21 mouse cellular contexts compared by ENCODE assay signal in the genomic region with DNA sequence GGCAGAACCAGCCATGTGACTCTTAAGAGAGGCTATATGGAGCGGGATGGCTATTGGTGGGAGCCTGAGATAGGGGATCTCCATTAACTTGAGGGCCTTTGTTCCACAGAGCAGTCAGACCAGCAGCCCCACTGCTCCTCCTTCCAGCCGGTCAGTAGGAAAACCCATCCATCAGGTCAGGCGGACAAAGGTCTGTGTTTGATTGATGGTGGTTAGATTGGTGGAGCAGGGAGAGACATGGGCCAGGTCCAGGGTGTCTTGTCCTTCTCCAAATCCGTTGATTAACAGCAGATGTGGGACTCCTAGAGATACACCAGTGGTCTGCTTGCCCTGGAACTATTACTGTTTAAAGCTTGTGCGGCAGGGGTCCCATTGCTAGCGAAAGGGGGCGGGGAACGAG. TPM values are rescaled to one million over a fixed set of nuclear protein-coding genes. Genes with fewer than 3 reads are reported as not detected.
DNase-seq lines count a peak whose midpoint lies in the region; ATAC-seq lines count a peak whose summit lies in the region.
"Had no signal": no experiment of that assay in that cellular context is flagged by ENCODE, and none has a peak within 500 bp of the region (broad histone marks: within the 10 kb centered on the region; RNA-seq: fewer than 3 reads in every experiment).

No protein-coding gene starts in this region.

- DNase-seq in heart, adult 11 months, result peak; percentile 84
- no peak for DNase-seq in heart, postnatal 36 days
- DNase-seq in neural tube, embryonic 10.5 days (ENCODE audit: extremely low spot score, low spot score), result peak; percentile 61
- DNase-seq in layer of hippocampus, postnatal 14 days (ENCODE audit: low spot score in 2 of 2), result no peak
- no peak for DNase-seq in cerebellum, adult 18-20 months
- DNase-seq: cerebellum, adult 9-10 months; gastrocnemius, postnatal 14 days; heart, adult 2 months; heart, postnatal 4 days; kidney, adult 8-10 months; kidney, postnatal 36 days; liver, embryonic 13.5 days; midbrain, embryonic 14.5 days; retina, postnatal 1 day; right cerebral cortex, postnatal 4 days; thymus, postnatal 14 days had no signal

- no peak for ATAC-seq in neural tube, embryonic 15.5 days (ENCODE audit: low FRiP score)
- no peak for ATAC-seq in embryonic facial prominence, embryonic 13.5 days (ENCODE audit: insufficient number of reproducible peaks, insufficient read depth, low FRiP score, low TSS enrichment, low read depth)

- H3K4me2 ChIP-seq in neural tube, embryonic 15.5 days, result no peak overlapping the region
- no peak overlapping the region for H3K4me2 ChIP-seq in embryonic facial prominence, embryonic 13.5 days
- H3K4me2 ChIP-seq: forebrain, embryonic 12.5 days; liver, embryonic 13.5 days had no signal

- no peak overlapping the region for H3K4me3 ChIP-seq in neural tube, embryonic 15.5 days (replicated peaks)
- no peak overlapping the region for H3K4me3 ChIP-seq in embryonic facial prominence, embryonic 13.5 days
- H3K4me3 ChIP-seq: forebrain, embryonic 12.5 days; heart, adult 2 months; liver, embryonic 13.5 days had no signal

- H3K36me3 ChIP-seq in neural tube, embryonic 15.5 days, result no peaks in the 10 kb centered on the region
- no peaks in the 10 kb centered on the region for H3K36me3 ChIP-seq in embryonic facial prominence, embryonic 13.5 days
- H3K36me3 ChIP-seq: forebrain, embryonic 12.5 days; liver, embryonic 13.5 days had no signal

- H3K9me3 ChIP-seq in neural tube, embryonic 15.5 days (replicated peaks), result no peaks in the 10 kb centered on the region
- H3K9me3 ChIP-seq in embryonic facial prominence, embryonic 13.5 days, result no peaks in the 10 kb centered on the region
- H3K9me3 ChIP-seq: forebrain, embryonic 12.5 days; liver, embryonic 13.5 days had no signal

- intact Hi-C loops in heart, postnatal 36 days (cut with DNase I), result no loop called here

- H3K4me1 ChIP-seq in neural tube, embryonic 15.5 days, result peaks cover 35% of the 10 kb centered on the region
- peaks cover 84% of the 10 kb centered on the region for H3K4me1 ChIP-seq in embryonic facial prominence, embryonic 13.5 days

- no peak overlapping the region for H3K27ac ChIP-seq in neural tube, embryonic 15.5 days (replicated peaks)
- peak overlapping the region; percentile 39; the same call in 1 of the 2 replicates for H3K27ac ChIP-seq in embryonic facial prominence, embryonic 13.5 days
- H3K27ac ChIP-seq: forebrain, embryonic 12.5 days had no signal

- 21% methylated on average over 8 of the region's 8 CpGs for WGBS in neural tube, embryonic 15.5 days
- 65% methylated on average over 8 of the region's 8 CpGs for WGBS in embryonic facial prominence, embryonic 13.5 days

- no peak overlapping the region for H3K9ac ChIP-seq in neural tube, embryonic 15.5 days (replicated peaks)
- H3K9ac ChIP-seq in embryonic facial prominence, embryonic 13.5 days, result no peak overlapping the region
- H3K9ac ChIP-seq: forebrain, embryonic 12.5 days; liver, embryonic 13.5 days had no signal

- no peaks in the 10 kb centered on the region for H3K27me3 ChIP-seq in neural tube, embryonic 15.5 days (replicated peaks)
- H3K27me3 ChIP-seq in embryonic facial prominence, embryonic 13.5 days, result no peaks in the 10 kb centered on the region
- H3K27me3 ChIP-seq: CH12.LX; forebrain, embryonic 12.5 days; liver, embryonic 13.5 days had no signal

RNA-seq across cellular contexts. Expression of gene Timp3, which starts 34.4 kb away (rescaled TPM):
- total RNA-seq in heart, postnatal 36 days (2021), result 100 to 1,000 TPM; 165 to 209 TPM
- polyA plus RNA-seq in neural tube, embryonic 15.5 days (2015; fragmentation: Nextera tagmentation; extraction: Ambion mirVana), result 51.6 and 57.1 TPM in 2 replicates
- polyA plus RNA-seq in embryonic facial prominence, embryonic 13.5 days (2015; fragmentation: Nextera tagmentation; extraction: Ambion mirVana), result 62.7 and 74.0 TPM in 2 replicates
- total RNA-seq in layer of hippocampus, postnatal 14 days (2021), result 10 to 100 TPM; 62.0 to 62.3 TPM
- total RNA-seq: MEL had no signal

Comparison
In these comparisons a context has a peak if more than half of its experiments do, and no peak if none do; other contexts are left out.
1. DNase-seq: peak in heart, adult 11 months (single experiment) and neural tube, embryonic 10.5 days (single experiment); none in heart, postnatal 36 days (0 of 2), layer of hippocampus, postnatal 14 days (0 of 2) and cerebellum, adult 18-20 months (0 of 2).